In the genomic region with DNA sequence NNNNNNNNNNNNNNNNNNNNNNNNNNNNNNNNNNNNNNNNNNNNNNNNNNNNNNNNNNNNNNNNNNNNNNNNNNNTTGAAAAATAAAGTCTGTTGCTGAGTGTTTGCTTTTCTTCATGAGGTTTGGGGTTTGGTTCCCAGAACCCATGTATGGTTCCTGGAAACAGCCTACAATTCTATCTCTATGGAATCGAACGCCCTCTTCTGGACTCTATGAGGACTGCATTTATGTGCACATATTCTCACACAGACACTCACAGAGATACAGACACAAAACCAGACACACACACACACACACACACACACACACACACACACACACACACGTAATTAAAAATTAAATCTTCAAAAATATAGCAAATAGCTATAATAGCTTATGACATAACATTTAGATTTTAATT, we compare ENCODE assay signal across 26 mouse cellular contexts. TPM values are rescaled to one million over a fixed set of nuclear protein-coding genes. Genes with fewer than 3 reads are reported as not detected.
DNase-seq lines count a peak whose midpoint lies in the region; ATAC-seq lines count a peak whose summit lies in the region.
"Had no signal": no experiment of that assay in that cellular context is flagged by ENCODE, and none has a peak within 500 bp of the region (broad histone marks: within the 10 kb centered on the region; RNA-seq: fewer than 3 reads in every experiment).

No protein-coding gene starts in this region.

- no peak overlapping the region for H3K9ac ChIP-seq in embryonic facial prominence, embryonic 11.5 days (replicated peaks; ENCODE audit: low read length)
- H3K9ac ChIP-seq: heart, embryonic 15.5 days; intestine, embryonic 15.5 days; liver, embryonic 15.5 days; lung, embryonic 15.5 days had no signal

- peak; percentile 9 for DNase-seq in embryonic facial prominence, embryonic 11.5 days (ENCODE audit: low spot score)
- DNase-seq in embryonic facial prominence, embryonic 10.5 days (ENCODE audit: low spot score): no peak
- DNase-seq in right cerebral cortex, postnatal 10 days (ENCODE audit: low spot score in 2 of 2): peak; percentile 12 to 13
- no peak for DNase-seq in right cerebral cortex, postnatal 25 days
- peak; percentile 8 for DNase-seq in induced T-regulatory cell, adult 2 months (ENCODE audit: low read depth)
- no peak for DNase-seq in left cerebral cortex, adult 11 months (ENCODE audit: low spot score)
- DNase-seq: adrenal gland, adult 8-10 months; cerebellum, adult 18-20 months; cerebellum, postnatal 14 days; gastrocnemius, adult 2 months; kidney, adult 2 months; kidney, postnatal 36 days; liver; right cerebral cortex, postnatal 4 days; thymus, postnatal 14 days had no signal

- H3K9me3 ChIP-seq in embryonic facial prominence, embryonic 11.5 days (replicated peaks; ENCODE audit: control insufficient read depth, low read length): no peaks in the 10 kb centered on the region
- no peaks in the 10 kb centered on the region for H3K9me3 ChIP-seq in embryonic facial prominence, embryonic 10.5 days
- H3K9me3 ChIP-seq: heart, embryonic 15.5 days; intestine, embryonic 15.5 days; liver, embryonic 15.5 days; lung, embryonic 15.5 days had no signal

- H3K27me3 ChIP-seq in embryonic facial prominence, embryonic 11.5 days (ENCODE audit: control insufficient read depth, insufficient read depth, low read length): no peaks in the 10 kb centered on the region
- H3K27me3 ChIP-seq in embryonic facial prominence, embryonic 10.5 days (replicated peaks; ENCODE audit: low read depth, poor library complexity, severe bottlenecking): no peaks in the 10 kb centered on the region
- H3K27me3 ChIP-seq: CH12.LX; heart, embryonic 15.5 days; intestine, embryonic 15.5 days; liver, embryonic 15.5 days; lung, embryonic 15.5 days had no signal

- no peak overlapping the region for H3K27ac ChIP-seq in embryonic facial prominence, embryonic 11.5 days (replicated peaks; ENCODE audit: low read depth, low read length)
- H3K27ac ChIP-seq in embryonic facial prominence, embryonic 10.5 days (replicated peaks): no peak overlapping the region
- H3K27ac ChIP-seq: gastrocnemius, adult 2 months; heart, embryonic 15.5 days; intestine, embryonic 15.5 days; liver, embryonic 15.5 days; lung, embryonic 15.5 days had no signal

- WGBS in embryonic facial prominence, embryonic 11.5 days: 84% methylated on average over 3 of the region's 3 CpGs
- 88% methylated on average over 3 of the region's 3 CpGs for WGBS in embryonic facial prominence, embryonic 10.5 days

- ATAC-seq in embryonic facial prominence, embryonic 11.5 days (replicated peaks; ENCODE audit: insufficient number of reproducible peaks, low FRiP score, low TSS enrichment, low read depth): no peak
- ATAC-seq in cerebellum, adult (ENCODE audit: insufficient number of reproducible peaks, low FRiP score, low TSS enrichment): no peak
- ATAC-seq: activated CD4-positive, CD25-positive, alpha-beta regulatory T cell, adult 4 months; forebrain, embryonic 14.5 days; hindbrain, embryonic 16.5 days; intestine, embryonic 15.5 days; midbrain, embryonic 16.5 days had no signal

- no peak overlapping the region for H3K4me3 ChIP-seq in embryonic facial prominence, embryonic 11.5 days (ENCODE audit: low read depth, low read length)
- no peak overlapping the region for H3K4me3 ChIP-seq in embryonic facial prominence, embryonic 10.5 days
- H3K4me3 ChIP-seq: gastrocnemius, adult 2 months; heart, embryonic 15.5 days; intestine, embryonic 15.5 days; liver, embryonic 15.5 days; lung, embryonic 15.5 days had no signal

- H3K4me1 ChIP-seq in embryonic facial prominence, embryonic 11.5 days (ENCODE audit: control insufficient read depth, insufficient read depth, low read length): no peaks in the 10 kb centered on the region
- H3K4me1 ChIP-seq in embryonic facial prominence, embryonic 10.5 days: peaks cover 4% of the 10 kb centered on the region; the same call in 1 of the 2 replicates
- H3K4me1 ChIP-seq: intestine, embryonic 15.5 days; liver, embryonic 15.5 days; lung, embryonic 15.5 days had no signal

- no peak overlapping the region for H3K4me2 ChIP-seq in embryonic facial prominence, embryonic 11.5 days (ENCODE audit: low read depth, low read length)
- H3K4me2 ChIP-seq: heart, embryonic 15.5 days; intestine, embryonic 15.5 days; liver, embryonic 15.5 days; lung, embryonic 15.5 days; midbrain, embryonic 11.5 days had no signal

- H3K36me3 ChIP-seq in embryonic facial prominence, embryonic 11.5 days (replicated peaks; ENCODE audit: control insufficient read depth, insufficient read depth, low read depth, low read length): no peaks in the 10 kb centered on the region
- H3K36me3 ChIP-seq in embryonic facial prominence, embryonic 10.5 days (replicated peaks): no peaks in the 10 kb centered on the region
- H3K36me3 ChIP-seq: heart, embryonic 15.5 days; intestine, embryonic 15.5 days; liver, embryonic 15.5 days; lung, embryonic 15.5 days had no signal

RNA-seq across cellular contexts. Expression of a gene that starts 47.3 kb away (rescaled TPM):
- polyA plus RNA-seq in embryonic facial prominence, embryonic 11.5 days (2014; fragmentation: Nextera tagmentation; extraction: Ambion mirVana): 52.1 and 56.8 TPM in 2 replicates
- polyA plus RNA-seq in embryonic facial prominence, embryonic 10.5 days (2016; fragmentation: Nextera tagmentation; extraction: Ambion mirVana): 57.7 and 58.1 TPM in 2 replicates

Comparison
In these comparisons a context has a peak if more than half of its experiments do, and no peak if none do; other contexts are left out.
1. DNase-seq: peak in embryonic facial prominence, embryonic 11.5 days (single experiment), right cerebral cortex, postnatal 10 days (2 of 2) and induced T-regulatory cell, adult 2 months (single experiment); none in embryonic facial prominence, embryonic 10.5 days (single experiment), right cerebral cortex, postnatal 25 days (single experiment) and left cerebral cortex, adult 11 months (single experiment).